Mouse (Mus musculus): ENCODE data around the gene 1700025G04Rik.

DNA sequence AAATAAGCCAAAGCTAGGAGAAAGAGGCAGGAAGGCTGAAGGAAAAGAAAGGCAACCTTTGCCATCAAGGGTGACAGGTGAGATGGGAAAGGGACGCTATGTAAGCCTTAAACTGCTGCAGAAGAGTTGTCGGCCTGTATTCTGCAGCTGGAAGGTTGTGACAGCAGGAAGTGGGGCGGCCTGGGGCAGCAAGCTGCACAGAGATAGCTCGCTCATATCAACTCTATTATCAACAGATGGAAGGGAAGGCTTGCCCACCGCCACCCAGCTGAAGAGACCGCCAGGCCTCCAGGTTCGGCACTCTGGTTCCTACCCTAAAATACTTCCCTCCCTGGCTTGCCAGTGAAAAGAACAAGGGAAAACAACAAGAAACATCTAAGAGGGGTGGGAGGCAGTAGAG is 39.9 kb downstream of the 1700025G04Rik start:
- TF ChIP-seq CTCF (conservative IDR thresholded peaks at IDR 0.05 in 1 of 2, IDR thresholded peaks at IDR 0.05 in 1 of 2; ENCODE audit: low read depth in 2 of 2, low read length in 2 of 2) (no peak), ZNF384 (IDR thresholded peaks at IDR 0.05; ENCODE audit: low read depth, low read length) (no peak), E2F4 (IDR thresholded peaks at IDR 0.05; ENCODE audit: insufficient replicate concordance, low read depth, low read length) (no peak), POLR2A (IDR thresholded peaks at IDR 0.05; ENCODE audit: low read depth, low read length) (no peak), CHD2 (IDR thresholded peaks at IDR 0.05; ENCODE audit: low read length) (no peak), JUN (IDR thresholded peaks at IDR 0.05; ENCODE audit: insufficient read depth, low read depth, low read length) (no peak), CHD1 (IDR thresholded peaks at IDR 0.05; ENCODE audit: low read depth, low read length) (no peak), MAX (IDR thresholded peaks at IDR 0.05; ENCODE audit: low read length) (no peak)
